Mouse (Mus musculus): Measurements from ENCODE around the gene Tvp23a. TPM values are rescaled to one million over a fixed set of nuclear protein-coding genes. Genes with fewer than 3 reads are reported as not detected.

Tvp23a gene
- polyA plus RNA-seq, 1 experiment = not detected

DNA sequence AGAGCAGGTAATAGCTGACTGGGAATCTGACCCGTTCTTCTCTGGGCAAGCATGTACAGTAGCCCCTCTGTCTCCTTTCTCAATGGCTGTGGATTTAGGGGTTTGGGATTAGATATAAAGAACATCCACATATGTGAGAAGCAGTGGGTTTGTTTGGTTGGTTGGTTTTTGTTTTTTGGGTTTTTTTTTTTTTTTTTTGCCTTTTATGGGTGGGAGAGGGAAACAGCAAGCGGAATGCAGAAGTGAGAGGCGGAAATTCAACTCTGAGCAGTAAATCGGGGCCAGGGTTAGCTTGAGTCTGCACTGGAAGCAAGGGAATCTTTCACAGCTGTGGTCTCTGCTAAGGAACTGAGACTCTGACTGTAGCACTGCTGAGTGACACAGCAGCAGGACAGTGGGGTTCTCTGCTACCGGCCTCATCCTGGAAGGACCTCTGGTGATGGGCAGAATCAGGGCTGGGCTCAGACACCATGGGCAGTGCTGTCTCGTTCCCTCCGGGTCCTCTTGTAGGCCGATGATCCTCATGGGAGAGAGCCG lies 29.4 kb downstream of the Tvp23a start:
- peaks cover 99% of the 10 kb centered on the region for H3K36me3 ChIP-seq (ENCODE audit: control insufficient read depth)

DNA sequence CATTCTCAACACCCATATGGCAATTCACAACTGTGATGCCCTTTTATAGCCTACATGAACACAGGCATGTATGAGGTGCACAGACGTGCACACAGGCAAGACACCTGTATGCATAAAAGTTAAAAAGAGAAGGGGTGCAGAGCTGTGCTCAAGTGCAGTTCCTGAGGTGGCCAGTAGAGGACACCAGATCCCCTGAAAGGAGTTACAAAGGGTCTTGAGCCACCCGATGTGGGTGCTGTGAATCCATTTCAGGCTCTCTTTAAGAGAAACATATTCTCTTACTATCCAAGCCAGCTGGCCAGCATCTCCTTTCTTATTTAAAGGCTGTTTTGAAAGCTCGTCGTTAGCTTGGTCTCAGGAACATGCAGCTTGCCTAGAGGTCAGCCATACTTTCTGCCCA lies 30.3 kb downstream of the Tvp23a start:
- TF ChIP-seq TAL1 (IDR thresholded peaks at IDR 0.05; ENCODE audit: low read length) = no peak
- no peak for TF ChIP-seq GATA1 (IDR thresholded peaks at IDR 0.05; ENCODE audit: low read length)
- Histone ChIP-seq H3K4me1 (ENCODE audit: control insufficient read depth) (peaks cover 14% of the 10 kb centered on the region), H3K27me3 (ENCODE audit: control insufficient read depth) (no peaks in the 10 kb centered on the region), H3K36me3 (ENCODE audit: control insufficient read depth) (peaks cover 92% of the 10 kb centered on the region), H3K9me3 (ENCODE audit: control insufficient read depth, low read length) (no peaks in the 10 kb centered on the region), H3K4me3 (replicated peaks) (no peak overlapping the region)

More for the DNA sequence above, 29.4 kb downstream of the Tvp23a start:
- Histone ChIP-seq H3K4me1 (ENCODE audit: control insufficient read depth) (peaks cover 6% of the 10 kb centered on the region), H3K4me3 (replicated peaks) (no peak overlapping the region), H3K9me3 (ENCODE audit: control insufficient read depth, low read length) (no peaks in the 10 kb centered on the region), H3K27me3 (ENCODE audit: control insufficient read depth) (no peaks in the 10 kb centered on the region)
- TF ChIP-seq TAL1 (IDR thresholded peaks at IDR 0.05; ENCODE audit: low read length) = no peak
- no peak for TF ChIP-seq GATA1 (IDR thresholded peaks at IDR 0.05; ENCODE audit: low read length)

DNA sequence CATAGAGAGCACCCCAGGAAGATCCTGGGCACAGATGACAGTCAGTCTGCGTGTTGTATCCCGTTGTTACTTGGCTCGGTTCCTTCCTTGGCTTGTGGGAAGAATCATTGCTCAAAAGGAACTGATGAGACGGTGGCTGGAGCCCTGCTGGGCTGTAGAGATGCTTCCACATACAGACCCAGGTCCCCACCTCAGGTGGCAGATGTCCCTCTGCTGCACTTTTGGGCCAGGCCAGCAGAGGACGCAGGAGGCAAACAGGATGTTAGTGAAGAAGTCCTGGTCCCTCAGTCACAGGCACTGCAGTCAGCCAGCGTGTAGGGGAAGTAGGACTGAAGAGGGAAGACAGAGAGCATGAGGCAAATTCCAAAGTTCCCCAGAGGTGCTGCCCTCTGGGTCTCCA lies 31.2 kb downstream of the Tvp23a start:
- Histone ChIP-seq H3K4me3 (replicated peaks) (no peak overlapping the region), H3K27me3 (ENCODE audit: control insufficient read depth) (no peaks in the 10 kb centered on the region), H3K4me1 (ENCODE audit: control insufficient read depth) (peaks cover 23% of the 10 kb centered on the region), H3K36me3 (ENCODE audit: control insufficient read depth) (peaks cover 83% of the 10 kb centered on the region), H3K9me3 (ENCODE audit: control insufficient read depth, low read length) (no peaks in the 10 kb centered on the region)
- TF ChIP-seq TAL1 (IDR thresholded peaks at IDR 0.05; ENCODE audit: low read length) (no peak), GATA1 (IDR thresholded peaks at IDR 0.05; ENCODE audit: low read length) (no peak)

DNA sequence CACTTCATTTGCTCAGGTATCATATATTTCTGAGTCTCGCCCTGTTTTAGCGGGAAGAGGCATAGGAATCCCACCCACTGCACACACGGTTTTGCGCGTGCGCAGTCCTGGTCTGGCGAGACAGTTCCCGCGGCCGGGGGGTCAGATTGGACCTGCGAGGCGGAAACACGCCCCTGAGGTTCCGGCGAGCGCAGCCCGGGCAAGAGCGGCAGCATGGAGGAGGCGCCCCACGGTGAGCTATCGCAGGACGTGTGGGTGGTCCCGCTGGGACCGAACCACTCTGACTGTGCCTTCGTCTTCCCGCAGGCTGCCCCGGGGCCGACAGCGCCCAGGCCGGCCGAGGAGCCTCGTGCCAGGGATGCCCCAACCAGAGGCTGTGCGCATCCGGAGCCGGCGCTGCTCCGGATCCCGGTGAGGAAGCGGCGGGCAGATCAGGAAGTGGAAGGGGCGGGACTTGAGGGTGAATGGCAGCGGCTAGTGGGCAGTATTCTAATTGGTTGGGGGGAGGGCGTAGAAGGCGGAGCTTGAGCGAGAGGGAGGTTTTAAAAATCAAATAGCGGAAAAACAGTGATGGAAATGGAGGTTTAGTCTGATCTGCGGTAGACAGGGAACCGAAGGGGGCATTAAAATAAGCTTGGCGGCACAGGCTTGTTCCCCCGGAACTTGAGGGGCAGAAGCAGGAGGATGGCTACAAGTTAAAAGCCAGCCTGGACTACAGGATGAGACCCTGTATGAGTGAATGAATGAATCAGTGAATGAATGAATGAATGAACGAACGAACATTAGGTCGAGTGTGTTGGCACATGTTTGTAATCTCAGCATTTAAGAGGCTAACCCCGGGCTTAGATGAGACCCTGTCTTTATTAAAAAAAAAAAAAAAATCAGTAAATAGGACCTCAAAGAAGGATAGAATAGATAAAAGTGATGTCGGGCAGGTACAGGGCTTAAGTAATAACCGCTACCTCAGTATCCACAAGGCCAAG lies 35.1 kb downstream of the Tvp23a start, which contains the start of gene Nubp1:
Gene Nubp1 (plus strand): TSS at position 185 of the 983 bp plus-strand sequence.
- no peak for TF ChIP-seq GATA1 (IDR thresholded peaks at IDR 0.05; ENCODE audit: low read length)
- no peak for TF ChIP-seq TAL1 (IDR thresholded peaks at IDR 0.05; ENCODE audit: low read length)
- H3K4me1 ChIP-seq (ENCODE audit: control insufficient read depth) = peaks cover 27% of the 10 kb centered on the region

DNA sequence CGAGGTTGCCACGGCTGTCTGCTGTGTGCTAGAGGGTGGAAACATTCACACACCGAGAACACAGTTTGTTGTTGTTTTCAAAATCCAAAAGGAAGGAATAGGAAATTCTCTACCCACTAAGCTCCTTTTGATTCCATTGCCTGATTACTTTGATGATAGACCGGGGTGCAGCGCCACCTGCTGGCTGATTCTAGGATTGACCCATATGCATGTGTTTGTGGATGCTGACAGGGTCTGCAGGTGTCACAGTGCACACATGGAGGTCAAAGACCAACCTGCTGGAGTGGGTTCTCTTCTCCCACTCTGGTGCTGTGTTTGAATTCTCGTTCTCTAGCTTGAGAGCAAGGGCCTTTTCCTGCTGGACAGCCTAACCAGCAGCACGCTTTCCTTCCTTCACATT lies 48.0 kb downstream of the Tvp23a start:
- TF ChIP-seq GATA1 (IDR thresholded peaks at IDR 0.05; ENCODE audit: low read length) = peak; percentile 43; the same call in 1 of the 2 replicates
- TF ChIP-seq TAL1 (IDR thresholded peaks at IDR 0.05; ENCODE audit: low read length) = no peak
- H3K9me3 ChIP-seq (ENCODE audit: control insufficient read depth, low read length) = no peaks in the 10 kb centered on the region
- peaks cover 15% of the 10 kb centered on the region for H3K27me3 ChIP-seq (ENCODE audit: control insufficient read depth)
- H3K36me3 ChIP-seq (ENCODE audit: control insufficient read depth) = no peaks in the 10 kb centered on the region
- no peak overlapping the region for H3K4me3 ChIP-seq (replicated peaks)
- H3K4me1 ChIP-seq (ENCODE audit: control insufficient read depth) = peaks cover 2% of the 10 kb centered on the region

More for the DNA sequence above, 35.1 kb downstream of the Tvp23a start, which contains the start of gene Nubp1:
- H3K36me3 ChIP-seq (ENCODE audit: control insufficient read depth) = peaks cover 44% of the 10 kb centered on the region
- no peaks in the 10 kb centered on the region for H3K9me3 ChIP-seq (ENCODE audit: control insufficient read depth, low read length)
- peaks cover 18% of the 10 kb centered on the region for H3K27me3 ChIP-seq (ENCODE audit: control insufficient read depth)
- H3K4me3 ChIP-seq (replicated peaks) = peak within 1 kb of the TSS; percentile 84

DNA sequence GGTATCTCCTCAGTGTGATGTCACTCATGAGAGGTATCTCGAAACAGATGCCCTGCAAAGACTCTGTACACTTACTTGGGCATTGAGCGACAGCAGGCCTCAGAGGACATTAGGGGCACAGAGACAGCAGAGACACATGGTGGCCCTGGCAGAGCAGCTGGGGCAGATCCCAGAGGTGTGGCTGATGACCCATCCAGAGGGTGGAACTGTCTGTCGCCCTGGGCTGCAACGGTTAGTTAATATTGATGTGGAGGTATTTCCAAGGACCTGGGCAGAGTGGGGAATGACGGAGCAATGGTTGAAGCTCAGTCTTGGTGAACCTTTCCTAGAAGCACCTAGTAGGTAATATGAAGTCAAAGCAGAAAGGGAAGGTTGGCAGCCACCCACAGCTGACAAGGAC lies 48.4 kb downstream of the Tvp23a start:
- peaks cover under 1% of the 10 kb centered on the region; the same call in 1 of the 2 replicates for H3K9me3 ChIP-seq (ENCODE audit: control insufficient read depth, low read length)
- no peak for TF ChIP-seq GATA1 (IDR thresholded peaks at IDR 0.05; ENCODE audit: low read length)
- no peak for TF ChIP-seq TAL1 (IDR thresholded peaks at IDR 0.05; ENCODE audit: low read length)
- H3K27me3 ChIP-seq (ENCODE audit: control insufficient read depth) = peaks cover 19% of the 10 kb centered on the region
- H3K4me3 ChIP-seq (replicated peaks) = no peak overlapping the region
- H3K36me3 ChIP-seq (ENCODE audit: control insufficient read depth) = no peaks in the 10 kb centered on the region
- peaks cover 2% of the 10 kb centered on the region for H3K4me1 ChIP-seq (ENCODE audit: control insufficient read depth)

DNA sequence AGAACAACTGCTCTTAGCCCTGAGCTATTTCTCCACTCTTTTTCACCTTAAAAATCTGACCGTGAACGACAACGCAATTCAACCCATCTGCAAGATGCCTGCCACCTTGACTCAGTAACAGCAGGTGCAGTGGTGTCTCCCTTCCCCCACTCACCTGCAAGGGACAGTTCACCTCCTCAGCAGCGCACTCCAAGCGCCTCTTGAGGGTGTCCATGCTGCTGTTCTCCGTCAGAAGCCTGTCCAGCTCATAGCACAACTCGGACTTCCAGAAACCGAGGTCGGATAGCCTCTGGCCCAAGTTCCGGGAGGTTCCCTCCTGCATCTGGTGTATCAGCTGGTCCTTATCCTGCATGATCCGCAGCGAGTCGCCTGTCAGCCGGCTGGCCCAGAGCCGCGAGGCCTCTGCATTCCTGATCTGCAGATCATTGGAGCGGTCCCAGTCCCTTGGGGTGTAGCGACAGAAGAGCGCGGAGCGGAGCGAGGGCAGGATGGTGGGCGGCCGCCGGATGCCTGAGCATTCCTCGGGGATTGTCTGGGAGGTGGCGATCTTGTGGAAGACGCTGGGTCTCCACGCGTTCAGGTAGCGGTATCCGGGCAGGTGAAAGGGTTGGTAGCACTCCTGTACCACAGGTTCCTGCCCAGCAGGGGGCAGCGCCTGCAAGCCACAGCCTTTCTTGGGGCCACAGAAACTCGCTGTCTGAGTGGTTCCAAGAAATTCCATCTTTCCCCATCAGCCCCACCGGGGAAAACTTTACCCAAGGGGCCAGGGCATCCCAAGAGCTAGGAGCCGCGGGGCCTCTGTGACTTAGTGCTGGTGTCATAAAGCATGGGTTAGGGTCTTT lies 52.2 kb downstream of the Tvp23a start, which contains the start of gene Tekt5:
Gene Tekt5 (minus strand): TSS at position 792 of the 842 bp plus-strand sequence.
- Histone ChIP-seq H3K4me3 (replicated peaks) (no peak within 1 kb of the TSS), H3K27me3 (ENCODE audit: control insufficient read depth) (peaks cover 27% of the 10 kb centered on the region)

DNA sequence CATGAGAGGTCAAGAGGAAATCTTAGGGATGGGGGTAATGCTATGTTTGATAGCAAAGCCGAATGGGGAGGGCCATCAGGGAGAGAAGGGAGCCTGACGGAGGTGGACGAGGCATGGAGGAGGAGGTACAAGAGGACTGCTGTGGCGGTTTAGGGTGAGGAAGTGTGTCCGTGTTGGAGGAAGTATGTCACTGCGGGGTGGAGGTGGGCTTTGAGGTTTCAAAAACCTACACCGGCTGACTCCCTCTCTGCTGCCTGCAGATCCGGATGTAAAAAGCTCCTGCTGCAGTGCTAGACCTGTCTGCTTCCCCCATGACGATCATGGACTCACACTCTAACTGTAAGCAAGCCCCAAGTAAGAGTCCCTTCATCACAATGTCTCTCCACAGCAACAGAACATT lies 54.6 kb downstream of the Tvp23a start:
- peaks cover 27% of the 10 kb centered on the region for H3K27me3 ChIP-seq (ENCODE audit: control insufficient read depth)
- TF ChIP-seq TAL1 (IDR thresholded peaks at IDR 0.05; ENCODE audit: low read length) (no peak), GATA1 (IDR thresholded peaks at IDR 0.05; ENCODE audit: low read length) (no peak)
- peaks cover 26% of the 10 kb centered on the region for H3K4me1 ChIP-seq (ENCODE audit: control insufficient read depth)
- H3K9me3 ChIP-seq (ENCODE audit: control insufficient read depth, low read length) = peaks cover 8% of the 10 kb centered on the region; the same call in 1 of the 2 replicates
- H3K4me3 ChIP-seq (replicated peaks) = no peak overlapping the region
- no peaks in the 10 kb centered on the region for H3K36me3 ChIP-seq (ENCODE audit: control insufficient read depth)

More for the DNA sequence above, 52.2 kb downstream of the Tvp23a start, which contains the start of gene Tekt5:
- H3K36me3 ChIP-seq (ENCODE audit: control insufficient read depth) = no peaks in the 10 kb centered on the region
- TF ChIP-seq GATA1 (IDR thresholded peaks at IDR 0.05; ENCODE audit: low read length) = no peak
- no peak for TF ChIP-seq TAL1 (IDR thresholded peaks at IDR 0.05; ENCODE audit: low read length)
- H3K9me3 ChIP-seq (ENCODE audit: control insufficient read depth, low read length) = peaks cover 8% of the 10 kb centered on the region; the same call in 1 of the 2 replicates
- peaks cover 9% of the 10 kb centered on the region for H3K4me1 ChIP-seq (ENCODE audit: control insufficient read depth)

Measured in erythroblast, embryonic 14.5 days (primary cell).